Mouse (Mus musculus): ENCODE data around the gene Rtl6. TPM values are rescaled to one million over a fixed set of nuclear protein-coding genes. Genes with fewer than 3 reads are reported as not detected.

Rtl6 gene
- total RNA-seq, 2 experiments from 2014 or later: 5.0 to 6.7 TPM

DNA sequence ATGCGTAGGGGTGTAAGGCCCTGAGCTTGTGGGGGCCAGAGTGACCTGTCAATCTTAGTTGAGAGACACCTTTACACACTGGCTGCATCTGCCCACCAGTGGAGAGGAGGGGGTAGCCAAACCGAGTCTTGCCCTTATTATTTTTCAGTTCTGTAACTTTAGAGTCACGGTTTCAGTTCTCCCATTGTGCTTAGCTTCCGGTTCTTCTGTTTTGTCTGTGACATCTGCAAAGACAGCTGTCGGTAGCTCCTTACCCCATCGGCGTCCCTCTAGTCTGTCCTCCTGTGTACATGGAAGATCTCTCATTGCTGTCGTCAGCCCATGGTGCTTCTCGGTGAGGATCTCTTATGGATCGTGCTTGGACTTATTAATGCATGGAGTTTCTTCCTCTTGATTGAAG, 20.5 kb downstream of the Rtl6 start:
- DNase-seq: no peak

DNA sequence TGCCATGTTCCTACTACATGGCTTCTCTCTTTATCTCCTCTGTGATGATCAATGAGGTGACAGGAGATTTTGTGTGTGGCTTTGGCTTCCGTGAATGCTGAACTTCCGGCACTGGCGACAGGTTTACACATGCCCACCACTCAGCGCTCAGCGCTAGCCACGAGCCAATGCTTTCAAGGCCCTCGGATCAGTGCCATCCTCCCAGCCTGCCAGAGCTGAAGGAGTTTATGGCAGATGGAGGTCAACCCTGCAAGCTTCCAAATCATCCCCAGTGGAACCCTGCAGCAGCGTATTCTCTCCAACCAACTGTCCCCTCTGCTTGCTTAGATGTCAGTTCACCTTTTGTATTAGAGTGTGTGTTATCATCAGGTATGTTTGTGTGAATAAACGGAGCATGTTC, 21.0 kb downstream of the Rtl6 start:
- DNase-seq: no peak

DNA sequence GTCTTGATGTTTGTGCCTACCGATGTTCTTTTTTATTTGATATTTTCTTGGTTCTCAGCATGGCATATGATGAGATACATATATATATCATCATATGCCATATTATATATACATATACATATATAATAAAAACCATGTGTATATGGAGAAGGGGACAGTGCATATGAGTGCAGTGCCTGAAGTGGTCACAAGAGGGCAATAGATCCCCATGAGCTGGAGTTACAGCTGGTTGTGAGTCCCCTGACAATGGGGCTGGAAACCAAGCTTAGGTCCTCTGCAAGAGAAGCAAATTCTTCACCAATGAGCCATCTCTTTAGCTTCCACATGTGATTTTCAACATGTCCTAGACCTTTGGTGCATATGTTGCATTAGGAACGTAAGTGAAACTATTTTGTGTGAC, 21.7 kb downstream of the Rtl6 start:
- DNase-seq: no peak

GRCm38 (mm10) chr15:84532211-84532610, 25.4 kb downstream of the Rtl6 start:
- no peak for DNase-seq

- no peak for DNase-seq
These were observed 26.1 kb downstream of the Rtl6 start for GRCm38 (mm10) chr15:84531535-84531934.

DNA sequence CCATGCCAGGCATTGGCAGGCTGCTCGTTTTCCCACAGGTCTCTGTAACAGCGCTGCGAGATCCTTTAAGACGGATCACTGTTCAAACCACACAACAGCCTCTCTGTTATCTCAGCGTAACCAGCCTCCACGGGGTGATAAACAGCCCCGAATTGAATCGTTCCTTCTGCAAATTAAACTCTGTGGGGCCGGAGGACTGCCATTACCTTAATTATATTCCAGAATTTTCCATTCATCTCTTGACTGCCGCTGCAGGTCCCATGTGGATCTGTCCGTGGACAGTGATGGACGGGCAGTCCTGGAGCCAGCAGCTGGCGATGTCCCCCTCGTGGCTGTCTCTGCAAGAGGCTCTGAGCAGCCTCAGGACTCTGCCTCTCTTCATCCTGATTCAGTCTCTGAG, 30.7 kb downstream of the Rtl6 start:
- no peak for DNase-seq

GRCm38 (mm10) chr15:84525222-84525883, 32.3 kb downstream of the Rtl6 start:
- no peak for DNase-seq

DNA sequence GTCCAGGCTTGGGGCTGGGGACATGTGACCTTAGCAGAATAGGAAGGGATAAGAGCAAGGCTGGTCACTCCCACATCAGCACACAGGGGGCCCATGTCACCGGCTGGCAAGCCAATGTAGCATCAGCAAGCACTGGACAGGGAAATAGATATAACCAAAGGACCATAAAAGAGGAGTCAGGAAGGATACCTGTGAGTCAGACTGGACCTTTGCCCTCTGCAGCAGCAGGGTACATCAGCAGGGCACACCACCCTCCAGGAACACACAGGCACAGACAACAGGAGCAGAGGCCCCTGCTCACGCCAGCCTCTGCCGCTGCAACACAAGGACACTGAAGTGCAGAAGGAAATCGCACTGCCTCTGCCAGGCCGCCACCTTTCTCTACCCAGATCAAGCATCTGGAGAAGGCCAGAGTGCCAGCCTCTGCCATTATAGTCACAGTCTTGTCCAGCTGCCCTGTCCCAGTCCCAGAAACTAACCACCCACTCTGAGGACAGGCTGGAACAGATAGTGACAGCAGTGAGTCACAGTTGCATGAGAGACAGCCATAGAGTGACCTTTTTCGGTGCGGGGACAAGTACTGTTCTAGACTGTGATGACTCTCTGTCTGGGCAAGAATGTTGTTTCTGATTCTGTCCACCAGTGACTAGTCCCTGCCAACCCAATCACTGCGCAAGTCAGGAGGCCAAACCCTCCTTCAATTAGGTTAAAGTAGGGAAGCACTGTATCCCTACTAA, 34.5 kb downstream of the Rtl6 start:
- DNase-seq: no peak

DNA sequence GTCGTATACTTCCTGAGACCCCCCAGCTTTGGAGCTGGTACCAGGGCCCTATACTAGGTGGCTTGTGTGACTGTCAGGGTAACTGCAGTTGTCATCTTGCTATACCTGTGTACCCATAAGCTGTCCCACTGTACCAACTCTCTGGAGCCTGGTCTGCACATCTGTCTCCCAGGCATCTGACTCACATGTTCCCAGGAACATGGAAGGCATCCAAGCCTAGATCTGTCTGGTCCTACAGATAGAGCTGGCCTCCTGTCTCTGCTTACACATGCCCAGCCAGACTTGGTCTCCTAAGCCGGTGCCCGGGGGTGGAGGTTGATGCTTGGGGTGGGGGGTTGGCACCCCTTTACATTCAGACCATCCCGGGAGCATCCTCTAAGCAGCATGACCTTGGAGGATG, 36.1 kb downstream of the Rtl6 start:
- DNase-seq: no peak

DNA sequence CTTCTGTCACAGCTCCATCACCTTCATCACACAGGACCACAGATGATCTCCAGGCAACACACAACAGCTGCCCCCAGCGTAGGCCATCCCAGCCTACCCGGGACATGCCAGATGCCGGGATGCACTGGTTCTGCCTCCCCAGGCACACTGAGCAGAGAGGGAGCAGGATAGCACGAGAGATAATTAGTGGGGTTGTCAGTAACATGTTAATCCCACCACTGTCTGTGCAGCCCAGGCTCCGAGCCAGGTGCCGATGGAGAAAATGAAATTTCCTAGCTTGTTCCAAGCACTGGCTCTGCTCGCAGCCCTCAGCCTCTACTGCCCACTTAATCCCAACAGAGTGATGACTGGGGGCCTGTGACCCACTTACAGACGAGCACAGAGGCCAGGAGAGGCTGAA, 39.1 kb downstream of the Rtl6 start:
- DNase-seq: no peak

GRCm38 (mm10) chr15:84512626-84513296, 44.9 kb downstream of the Rtl6 start:
- no peak for DNase-seq

- no peak for DNase-seq
These were observed 47.6 kb downstream of the Rtl6 start for GRCm38 (mm10) chr15:84509981-84510380.

- DNase-seq: no peak
These were observed 48.5 kb downstream of the Rtl6 start for GRCm38 (mm10) chr15:84509161-84509560.

DNA sequence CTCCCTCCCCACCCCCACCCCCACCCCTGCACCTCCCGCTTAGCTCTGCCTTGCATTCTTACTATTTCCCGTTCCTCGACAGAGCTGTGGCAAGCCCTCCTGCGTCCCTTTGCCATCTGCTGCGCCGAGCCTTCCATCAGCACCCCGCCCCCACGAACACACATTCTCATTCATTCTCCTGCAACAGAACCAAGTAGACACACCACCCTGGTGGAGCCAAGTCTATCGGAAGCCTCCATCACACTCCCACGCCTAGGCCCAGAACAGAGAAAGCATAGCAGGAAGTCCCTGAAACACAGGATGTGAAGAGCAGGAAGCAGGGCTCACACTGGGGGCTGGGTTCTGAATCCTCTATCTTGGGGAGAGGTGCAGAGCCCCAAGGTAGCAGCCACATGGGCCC, 51.6 kb downstream of the Rtl6 start:
- no peak for DNase-seq

GRCm38 (mm10) chr15:84504895-84505294, 52.7 kb downstream of the Rtl6 start:
- DNase-seq: no peak

Other genes with a start within 250 kb of the Rtl6 start
- 1 to 10 TPM; 1.5 to 1.6 TPM for gene Parvg, start 233.8 kb downstream of the Rtl6 start, total RNA-seq (2021)
- gene Shisal1, start 110.7 kb downstream of the Rtl6 start, total RNA-seq (2021): 10 to 100 TPM; 11.1 to 16.4 TPM
- gene Prr5, start 111.8 kb upstream of the Rtl6 start, total RNA-seq (2021): 10 to 100 TPM; 12.3 to 12.7 TPM
- gene Arhgap8, start 162.2 kb upstream of the Rtl6 start, total RNA-seq (2021): not detected